Mouse (Mus musculus): Measurements from ENCODE around the gene Pygo1. TPM values are rescaled to one million over a fixed set of nuclear protein-coding genes. Genes with fewer than 3 reads are reported as not detected.

Gene Pygo1
- polyA plus RNA-seq, 1 experiment from 2014 or later, result 4.3 TPM

DNA sequence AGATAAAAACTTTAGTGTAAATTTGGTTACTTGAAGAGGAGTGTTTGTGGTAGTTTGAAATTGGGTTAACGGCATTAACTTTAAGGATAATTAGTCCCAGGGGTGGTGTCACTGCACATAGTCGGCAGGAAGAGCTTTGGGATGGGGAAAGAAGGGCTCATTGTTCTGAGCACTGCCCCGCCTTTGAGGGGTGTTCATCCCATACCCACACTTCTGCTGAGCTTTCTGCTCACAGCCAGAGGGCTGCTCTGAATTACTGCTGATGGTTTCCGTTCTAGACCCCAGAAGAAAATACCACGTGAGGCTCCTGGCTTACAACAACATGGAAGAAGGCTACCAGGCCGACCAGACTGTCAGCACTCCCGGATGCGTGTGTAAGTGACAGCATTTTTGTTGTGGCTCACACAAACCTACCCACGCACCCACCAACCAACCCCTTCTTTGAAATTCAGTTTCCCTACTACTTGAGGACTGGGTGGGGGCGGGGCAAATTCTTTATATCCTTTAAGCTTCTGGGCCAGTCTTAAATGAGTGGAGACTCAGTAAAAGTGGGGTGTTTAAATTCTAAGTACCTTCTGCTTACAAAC lies 34.9 kb upstream of the Pygo1 start:
- H3K4me1 ChIP-seq (ENCODE audit: insufficient read depth, low read length), result no peaks in the 10 kb centered on the region
- WGBS, result 82% methylated on average over 10 of the region's 10 CpGs
- H3K27me3 ChIP-seq (ENCODE audit: insufficient read depth, low read length), result no peaks in the 10 kb centered on the region
- H3K4me3 ChIP-seq (ENCODE audit: low read length), result no peak overlapping the region
- no peak overlapping the region for H3K27ac ChIP-seq (ENCODE audit: low read length)
- H3K36me3 ChIP-seq (ENCODE audit: insufficient read depth, low read length), result peaks cover 9% of the 10 kb centered on the region
- no peak for ATAC-seq (ENCODE audit: low FRiP score, low TSS enrichment)
- no peak overlapping the region for H3K4me2 ChIP-seq (replicated peaks; ENCODE audit: low read depth, low read length)
- no peak overlapping the region for H3K9ac ChIP-seq (replicated peaks; ENCODE audit: low read length)
- peaks cover 6% of the 10 kb centered on the region; the same call in 1 of the 2 replicates for H3K9me3 ChIP-seq (ENCODE audit: low read length)

DNA sequence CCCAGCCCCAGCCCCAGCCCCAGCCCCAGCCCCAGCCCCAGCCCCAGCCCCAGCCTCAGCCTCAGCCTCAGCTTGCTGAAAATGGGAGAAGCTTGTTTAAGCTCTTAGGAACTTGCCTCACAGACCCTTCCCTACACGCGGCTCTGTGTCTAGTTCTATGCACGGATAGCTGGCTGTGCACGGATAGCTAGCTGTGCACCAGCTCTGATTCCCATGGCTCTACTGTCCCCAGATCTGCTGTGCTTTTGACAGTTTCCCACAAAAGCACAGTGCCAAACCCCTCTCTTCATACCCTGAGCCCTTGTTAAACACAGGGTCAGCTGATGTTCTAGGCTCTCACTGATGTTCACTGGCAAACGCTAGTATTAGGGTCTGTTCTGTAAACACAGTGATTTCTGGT lies 32.7 kb upstream of the Pygo1 start:
- Histone ChIP-seq H3K9me3 (ENCODE audit: low read length) (peaks cover 6% of the 10 kb centered on the region; the same call in 1 of the 2 replicates), H3K4me2 (replicated peaks; ENCODE audit: low read depth, low read length) (no peak overlapping the region), H3K9ac (replicated peaks; ENCODE audit: low read length) (no peak overlapping the region), H3K36me3 (ENCODE audit: insufficient read depth, low read length) (peaks cover 9% of the 10 kb centered on the region), H3K4me1 (ENCODE audit: insufficient read depth, low read length) (no peaks in the 10 kb centered on the region), H3K4me3 (ENCODE audit: low read length) (no peak overlapping the region), H3K27me3 (ENCODE audit: insufficient read depth, low read length) (no peaks in the 10 kb centered on the region), H3K27ac (ENCODE audit: low read length) (no peak overlapping the region)
- WGBS, result 95% methylated on average over 5 of the region's 5 CpGs
- ATAC-seq (ENCODE audit: low FRiP score, low TSS enrichment), result no peak

DNA sequence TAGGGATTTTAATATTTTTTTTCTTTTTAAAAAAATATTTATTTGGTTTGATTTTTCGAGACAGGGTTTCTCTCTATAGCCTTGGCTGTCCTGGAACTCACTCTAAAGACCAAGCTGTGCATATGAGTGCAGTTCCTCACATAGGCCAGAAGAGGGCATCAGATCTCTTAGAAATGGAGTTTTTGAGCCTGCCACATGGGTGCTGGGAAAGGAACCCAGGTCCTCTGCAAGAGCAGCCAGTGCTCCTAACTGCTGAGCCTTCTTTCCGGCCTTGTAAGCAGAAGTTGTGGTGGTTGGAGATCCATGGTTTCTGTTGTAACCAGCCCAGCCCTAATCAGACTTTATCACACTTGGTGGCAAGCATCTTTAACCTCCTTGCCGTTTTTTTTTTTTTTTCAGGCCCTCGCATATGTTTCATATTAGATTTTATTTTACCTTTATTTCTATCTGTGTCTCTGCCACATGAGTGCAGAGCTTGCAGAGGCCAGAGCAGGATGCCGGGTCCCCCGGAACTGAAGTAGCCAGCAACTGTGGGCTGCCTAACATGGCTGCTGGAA lies 30.6 kb upstream of the Pygo1 start:
- Histone ChIP-seq H3K9ac (replicated peaks; ENCODE audit: low read length) (no peak overlapping the region), H3K27me3 (ENCODE audit: insufficient read depth, low read length) (no peaks in the 10 kb centered on the region), H3K4me1 (ENCODE audit: insufficient read depth, low read length) (no peaks in the 10 kb centered on the region), H3K36me3 (ENCODE audit: insufficient read depth, low read length) (peaks cover 9% of the 10 kb centered on the region), H3K9me3 (ENCODE audit: low read length) (peaks cover 6% of the 10 kb centered on the region; the same call in 1 of the 2 replicates), H3K4me2 (replicated peaks; ENCODE audit: low read depth, low read length) (no peak overlapping the region), H3K27ac (ENCODE audit: low read length) (no peak overlapping the region), H3K4me3 (ENCODE audit: low read length) (no peak overlapping the region)
- ATAC-seq (ENCODE audit: low FRiP score, low TSS enrichment), result no peak
- 96% methylated on average over 6 of the region's 6 CpGs for WGBS

DNA sequence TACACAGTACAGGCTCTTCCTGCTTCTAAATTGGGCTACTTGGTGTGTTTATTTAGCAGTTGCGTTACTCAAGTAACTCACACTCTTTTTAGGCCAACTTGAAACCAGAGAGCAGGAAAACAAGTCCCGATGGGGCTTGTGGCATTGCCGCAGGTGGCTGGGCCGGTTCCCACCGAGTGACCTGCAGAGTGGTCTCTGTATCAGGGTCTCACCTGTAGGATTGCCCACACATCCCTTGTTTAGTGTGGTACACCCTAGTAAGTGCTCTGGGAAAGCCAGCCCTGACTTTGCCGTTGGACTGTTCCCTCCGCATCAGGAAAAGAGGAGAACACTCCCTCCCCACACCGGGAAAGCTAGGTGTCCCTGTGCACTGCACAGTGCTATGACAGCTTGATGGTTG lies 23.4 kb upstream of the Pygo1 start:
- Histone ChIP-seq H3K36me3 (ENCODE audit: insufficient read depth, low read length) (0 out of 2 replicates have a peak, but pooled peaks cover 5% of the 10 kb centered on the region), H3K9ac (replicated peaks; ENCODE audit: low read length) (no peak overlapping the region), H3K9me3 (ENCODE audit: low read length) (no peaks in the 10 kb centered on the region), H3K4me2 (replicated peaks; ENCODE audit: low read depth, low read length) (no peak overlapping the region), H3K4me3 (ENCODE audit: low read length) (no peak overlapping the region), H3K27ac (ENCODE audit: low read length) (no peak overlapping the region), H3K27me3 (ENCODE audit: insufficient read depth, low read length) (no peaks in the 10 kb centered on the region), H3K4me1 (ENCODE audit: insufficient read depth, low read length) (no peaks in the 10 kb centered on the region)
- WGBS, result 65% methylated on average over 8 of the region's 8 CpGs
- no peak for ATAC-seq (ENCODE audit: low FRiP score, low TSS enrichment)

DNA sequence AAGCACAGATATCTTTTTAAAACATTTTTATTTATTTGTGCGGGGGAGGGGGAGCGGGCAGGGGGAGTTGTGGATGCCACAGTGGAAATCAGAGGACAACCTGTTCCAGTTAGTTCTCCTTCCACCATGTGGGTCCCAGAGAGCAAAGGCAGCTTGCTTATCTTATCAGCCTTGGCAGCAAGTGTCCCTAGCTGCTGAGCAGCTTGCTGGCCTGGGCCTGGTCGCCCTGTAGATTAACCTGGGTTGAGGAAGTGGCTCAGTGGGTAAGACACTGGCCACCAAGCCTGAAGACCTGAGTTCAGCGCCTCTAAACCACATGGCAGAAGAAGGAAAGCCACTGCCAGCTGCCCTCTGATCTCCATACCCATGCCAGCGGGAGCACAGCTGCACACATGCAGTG lies 22.8 kb upstream of the Pygo1 start:
- Histone ChIP-seq H3K9ac (replicated peaks; ENCODE audit: low read length) (no peak overlapping the region), H3K4me2 (replicated peaks; ENCODE audit: low read depth, low read length) (no peak overlapping the region), H3K9me3 (ENCODE audit: low read length) (no peaks in the 10 kb centered on the region), H3K4me1 (ENCODE audit: insufficient read depth, low read length) (no peaks in the 10 kb centered on the region), H3K27ac (ENCODE audit: low read length) (no peak overlapping the region), H3K27me3 (ENCODE audit: insufficient read depth, low read length) (no peaks in the 10 kb centered on the region), H3K4me3 (ENCODE audit: low read length) (no peak overlapping the region), H3K36me3 (ENCODE audit: insufficient read depth, low read length) (0 out of 2 replicates have a peak, but pooled peaks cover 5% of the 10 kb centered on the region)
- WGBS, result 91% methylated on average over 5 of the region's 5 CpGs
- ATAC-seq (ENCODE audit: low FRiP score, low TSS enrichment), result no peak

DNA sequence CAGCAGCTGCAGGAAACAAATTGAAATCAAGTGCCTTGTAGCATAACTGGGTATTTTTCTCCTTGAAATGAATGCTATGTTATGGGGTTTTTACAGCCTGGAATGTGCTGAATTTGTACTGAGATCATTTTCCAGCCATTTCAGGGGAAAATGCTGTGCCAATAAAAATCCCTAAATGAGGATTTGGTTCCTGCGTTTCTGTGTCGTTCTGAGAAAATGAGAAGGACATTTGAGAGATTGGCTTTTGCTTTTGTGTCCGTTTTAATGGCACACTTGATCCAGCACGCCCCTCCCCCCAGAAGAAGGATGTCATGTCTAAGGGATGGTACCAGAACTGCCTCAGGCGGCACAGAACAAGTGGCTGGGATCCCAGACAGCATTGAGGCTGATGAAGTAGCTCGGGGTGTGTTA lies 18.7 kb upstream of the Pygo1 start:
- H3K4me3 ChIP-seq (ENCODE audit: low read length), result no peak overlapping the region
- no peaks in the 10 kb centered on the region for H3K4me1 ChIP-seq (ENCODE audit: insufficient read depth, low read length)
- no peak for ATAC-seq (ENCODE audit: low FRiP score, low TSS enrichment)
- H3K9me3 ChIP-seq (ENCODE audit: low read length), result no peaks in the 10 kb centered on the region
- no peak overlapping the region for H3K9ac ChIP-seq (replicated peaks; ENCODE audit: low read length)
- H3K27ac ChIP-seq (ENCODE audit: low read length), result no peak overlapping the region
- H3K4me2 ChIP-seq (replicated peaks; ENCODE audit: low read depth, low read length), result no peak overlapping the region
- 0 out of 2 replicates have a peak, but pooled peaks cover 8% of the 10 kb centered on the region for H3K36me3 ChIP-seq (ENCODE audit: insufficient read depth, low read length)
- 65% methylated on average over 6 of the region's 6 CpGs for WGBS
- no peaks in the 10 kb centered on the region for H3K27me3 ChIP-seq (ENCODE audit: insufficient read depth, low read length)

DNA sequence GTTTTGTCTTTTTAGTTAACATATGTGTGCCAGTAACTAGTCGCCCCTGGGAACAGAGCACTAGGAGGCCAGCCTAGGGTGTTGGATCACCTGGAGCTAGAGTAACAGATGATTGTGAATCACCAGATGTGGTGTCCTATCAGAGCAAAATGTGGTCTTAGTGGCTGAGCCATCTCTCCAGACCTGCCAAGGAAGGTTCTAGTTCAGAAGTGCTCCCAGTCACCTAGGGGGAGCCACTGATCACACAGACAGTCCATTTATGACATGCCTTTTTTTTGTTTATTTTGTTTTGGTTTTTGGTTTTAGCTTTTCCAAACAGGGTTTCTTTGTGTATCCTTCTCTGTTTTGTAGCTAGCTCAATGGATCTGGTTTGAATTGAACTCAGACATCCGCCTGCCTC lies 14.1 kb upstream of the Pygo1 start:
- Histone ChIP-seq H3K4me2 (replicated peaks; ENCODE audit: low read depth, low read length) (no peak overlapping the region), H3K27me3 (ENCODE audit: insufficient read depth, low read length) (no peaks in the 10 kb centered on the region), H3K9me3 (ENCODE audit: low read length) (no peaks in the 10 kb centered on the region), H3K36me3 (ENCODE audit: insufficient read depth, low read length) (peaks cover 8% of the 10 kb centered on the region), H3K4me3 (ENCODE audit: low read length) (no peak overlapping the region), H3K27ac (ENCODE audit: low read length) (no peak overlapping the region), H3K4me1 (ENCODE audit: insufficient read depth, low read length) (no peaks in the 10 kb centered on the region), H3K9ac (replicated peaks; ENCODE audit: low read length) (no peak overlapping the region)
- WGBS, result 91% methylated on average over 2 of the region's 2 CpGs
- no peak for ATAC-seq (ENCODE audit: low FRiP score, low TSS enrichment)

DNA sequence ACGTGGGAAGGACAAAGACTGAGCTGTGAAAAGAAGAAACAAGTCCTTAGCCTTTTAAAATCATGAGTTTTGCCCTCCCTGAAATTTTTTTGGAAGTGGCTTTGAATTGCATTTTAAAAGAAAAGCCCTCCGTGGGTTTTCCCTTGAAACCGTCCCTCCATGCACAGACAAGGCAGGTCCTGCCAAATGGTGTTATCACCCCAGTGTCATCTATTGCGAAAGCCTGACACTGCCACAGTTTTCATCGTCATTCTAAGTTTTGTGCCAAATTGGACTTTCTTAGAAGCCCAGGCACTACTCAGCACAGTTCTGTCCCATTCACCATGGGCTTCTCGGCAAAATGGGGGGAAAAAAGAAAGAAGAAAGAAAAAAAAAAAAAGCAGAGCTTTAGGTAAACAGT lies 11.9 kb upstream of the Pygo1 start:
- Histone ChIP-seq H3K9me3 (ENCODE audit: low read length) (no peaks in the 10 kb centered on the region), H3K27me3 (ENCODE audit: insufficient read depth, low read length) (no peaks in the 10 kb centered on the region), H3K36me3 (ENCODE audit: insufficient read depth, low read length) (peaks cover 8% of the 10 kb centered on the region), H3K27ac (ENCODE audit: low read length) (no peak overlapping the region), H3K9ac (replicated peaks; ENCODE audit: low read length) (0 out of 2 replicates have a peak overlapping the region, but pooled peaks have one; percentile 26), H3K4me2 (replicated peaks; ENCODE audit: low read depth, low read length) (peak overlapping the region; percentile 32), H3K4me1 (ENCODE audit: insufficient read depth, low read length) (no peaks in the 10 kb centered on the region), H3K4me3 (ENCODE audit: low read length) (no peak overlapping the region)
- 40% methylated on average over 6 of the region's 6 CpGs for WGBS
- ATAC-seq (ENCODE audit: low FRiP score, low TSS enrichment), result no peak

DNA sequence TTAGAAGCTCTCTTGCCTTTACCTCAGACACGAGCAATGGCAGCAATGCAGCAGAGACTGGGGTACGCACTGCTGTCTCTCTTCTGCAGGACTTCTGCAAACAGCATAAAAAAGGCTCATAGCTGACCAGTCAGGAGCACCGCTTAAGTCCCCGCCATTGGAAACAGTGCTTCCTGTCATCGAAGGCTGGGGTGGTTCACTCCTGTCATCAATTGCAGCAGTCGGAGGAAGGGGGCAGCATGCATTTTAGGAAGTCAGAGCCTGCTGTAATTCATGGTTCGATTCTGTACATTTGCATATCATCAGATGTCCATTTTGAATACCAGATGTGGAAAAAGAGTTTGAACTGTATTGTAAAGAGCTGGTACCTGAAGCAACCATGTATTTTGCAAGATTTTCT lies 9.7 kb upstream of the Pygo1 start:
- no peak for ATAC-seq (ENCODE audit: low FRiP score, low TSS enrichment)
- Histone ChIP-seq H3K9ac (replicated peaks; ENCODE audit: low read length) (no peak overlapping the region), H3K27me3 (ENCODE audit: insufficient read depth, low read length) (no peaks in the 10 kb centered on the region), H3K4me2 (replicated peaks; ENCODE audit: low read depth, low read length) (no peak overlapping the region), H3K36me3 (ENCODE audit: insufficient read depth, low read length) (peaks cover 8% of the 10 kb centered on the region), H3K9me3 (ENCODE audit: low read length) (no peaks in the 10 kb centered on the region), H3K4me1 (ENCODE audit: insufficient read depth, low read length) (no peaks in the 10 kb centered on the region), H3K4me3 (ENCODE audit: low read length) (no peak overlapping the region), H3K27ac (ENCODE audit: low read length) (no peak overlapping the region)
- WGBS, result 62% methylated on average over 7 of the region's 7 CpGs

DNA sequence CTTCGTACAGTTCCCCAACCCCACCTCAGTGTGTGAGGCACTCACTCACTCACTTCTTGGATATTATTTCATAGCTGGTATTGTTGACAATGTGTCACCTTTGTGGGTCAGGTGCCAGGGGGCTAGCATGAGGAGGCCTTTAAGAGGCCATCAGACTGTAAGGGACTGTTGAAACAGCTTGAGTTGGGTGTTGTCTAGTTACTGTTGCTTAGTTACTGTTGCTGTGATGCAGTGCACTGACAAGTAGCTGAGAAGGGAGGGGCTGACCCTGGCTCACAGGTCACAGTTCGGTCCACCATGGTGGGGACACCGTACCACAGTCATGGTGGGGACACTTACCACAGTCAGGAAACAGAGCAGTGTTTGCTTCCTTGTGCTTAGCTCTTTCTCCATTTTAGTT lies 2.4 kb upstream of the Pygo1 start:
- H3K27me3 ChIP-seq (ENCODE audit: insufficient read depth, low read length), result no peaks in the 10 kb centered on the region
- no peak for ATAC-seq (ENCODE audit: low FRiP score, low TSS enrichment)
- H3K4me2 ChIP-seq (replicated peaks; ENCODE audit: low read depth, low read length), result no peak overlapping the region
- peaks cover 9% of the 10 kb centered on the region for H3K4me1 ChIP-seq (ENCODE audit: insufficient read depth, low read length)
- H3K4me3 ChIP-seq (ENCODE audit: low read length), result no peak overlapping the region
- H3K9me3 ChIP-seq (ENCODE audit: low read length), result no peaks in the 10 kb centered on the region
- H3K9ac ChIP-seq (replicated peaks; ENCODE audit: low read length), result no peak overlapping the region
- no peaks in the 10 kb centered on the region for H3K36me3 ChIP-seq (ENCODE audit: insufficient read depth, low read length)
- WGBS, result 88% methylated on average over 3 of the region's 3 CpGs
- no peak overlapping the region for H3K27ac ChIP-seq (ENCODE audit: low read length)

Measured in kidney, embryonic 16.5 days (tissue).